Mouse (Mus musculus) embryonic facial prominence, embryonic 12.5 days (tissue): Measurements from ENCODE around the gene Pigx. TPM values are rescaled to one million over a fixed set of nuclear protein-coding genes. Genes with fewer than 3 reads are reported as not detected.

Experiments
- polyA plus RNA-seq: library from polyadenylated mRNA; unstranded; fragments of >200 nt; fragmentation: Nextera tagmentation; extraction: Ambion mirVana; gene quantifications from 2 replicates; pipeline ENCODE4 v1.2.1, GENCODE M21; 2016

Gene Pigx
- polyA plus RNA-seq, 1 experiment from 2014 or later: 138 TPM

Other genes starting within 250 kb of the Pigx start
- gene Meltf, start 220.9 kb downstream of the Pigx start, polyA plus RNA-seq: 0.28 and 0.56 TPM in 2 replicates
- gene Pigz, start 165.9 kb downstream of the Pigx start, polyA plus RNA-seq: 1.1 and 1.6 TPM in 2 replicates
- gene 0610012G03Rik, start 151.2 kb downstream of the Pigx start, polyA plus RNA-seq: 85.2 and 93.3 TPM in 2 replicates
- gene Ncbp2, start 151.2 kb downstream of the Pigx start, polyA plus RNA-seq: 146 and 150 TPM in 2 replicates
- 22.2 and 23.1 TPM in 2 replicates for gene Senp5, start 96.5 kb downstream of the Pigx start, polyA plus RNA-seq
- gene Pak2, start 20.4 kb downstream of the Pigx start, polyA plus RNA-seq: 39.1 and 39.2 TPM in 2 replicates
- 29.7 and 32.7 TPM in 2 replicates for gene Cep19, start 60 bp upstream of the Pigx start, polyA plus RNA-seq
- gene Nrros, start 65.9 kb upstream of the Pigx start, polyA plus RNA-seq: 9.9 and 11.1 TPM in 2 replicates
- gene Bex6, start 80.1 kb upstream of the Pigx start, polyA plus RNA-seq: 0.22 and 0.31 TPM in 2 replicates
- 22.3 and 24.8 TPM in 2 replicates for gene Fbxo45, start 147.4 kb upstream of the Pigx start, polyA plus RNA-seq
- gene Wdr53, start 147.5 kb upstream of the Pigx start, polyA plus RNA-seq: 16.6 and 18.0 TPM in 2 replicates
- 0.15 TPM in 1 of 2 replicates, not detected in the other for gene Smco1, start 171.7 kb upstream of the Pigx start, polyA plus RNA-seq
- gene Rnf168, start 177.7 kb upstream of the Pigx start, polyA plus RNA-seq: 33.8 and 41.8 TPM in 2 replicates
- 31.9 and 33.2 TPM in 2 replicates for gene Ubxn7, start 232.5 kb upstream of the Pigx start, polyA plus RNA-seq